21 mouse cellular contexts compared by ENCODE assay signal in genomic region chr10:13970321-13970720, GRCm38 (mm10). TPM values are rescaled to one million over a fixed set of nuclear protein-coding genes. Genes with fewer than 3 reads are reported as not detected.
DNase-seq lines count a peak whose midpoint lies in the region; ATAC-seq and TF ChIP-seq lines count a peak whose summit lies in the region.
"Had no signal": no experiment of that assay in that cellular context is flagged by ENCODE, and none has a peak within 500 bp of the region (broad histone marks: within the 10 kb centered on the region; RNA-seq: fewer than 3 reads in every experiment).

No protein-coding gene starts in this region.

- 83% methylated on average over 3 of the region's 3 CpGs for WGBS in forebrain, embryonic 16.5 days
- WGBS in forebrain, embryonic 11.5 days = 80% methylated on average over 3 of the region's 3 CpGs
- 9% methylated on average over 3 of the region's 3 CpGs for WGBS in thymus, adult 2 months
- 70% methylated on average over 3 of the region's 3 CpGs for WGBS in heart, embryonic 12.5 days

- no peak for TF ChIP-seq CTCF in thymus, adult 2 months (IDR thresholded peaks at IDR 0.05; ENCODE audit: borderline replicate concordance, control insufficient read depth, extremely low read depth, insufficient read depth, low read length, poor library complexity)

- peaks cover 68% of the 10 kb centered on the region for H3K79me2 ChIP-seq in myocyte (ENCODE audit: control insufficient read depth, insufficient read depth)

- H3K9ac ChIP-seq in forebrain, embryonic 16.5 days (replicated peaks; ENCODE audit: low read depth, low read length) = no peak overlapping the region
- H3K9ac ChIP-seq in forebrain, embryonic 11.5 days (ENCODE audit: low read length) = no peak overlapping the region
- no peak overlapping the region for H3K9ac ChIP-seq in heart, embryonic 12.5 days
- H3K9ac ChIP-seq: hindbrain, embryonic 14.5 days had no signal

- ATAC-seq in forebrain, embryonic 16.5 days = no peak
- no peak for ATAC-seq in forebrain, embryonic 11.5 days (replicated peaks; ENCODE audit: low FRiP score)
- no peak for ATAC-seq in heart, embryonic 12.5 days (ENCODE audit: insufficient number of reproducible peaks, low FRiP score)
- ATAC-seq: intestine, embryonic 16.5 days had no signal

- H3K27ac ChIP-seq in forebrain, embryonic 16.5 days (ENCODE audit: low read length) = no peak overlapping the region
- no peak overlapping the region for H3K27ac ChIP-seq in forebrain, embryonic 11.5 days (ENCODE audit: low read depth, low read length)
- H3K27ac ChIP-seq in thymus, adult 2 months (ENCODE audit: control insufficient read depth, insufficient read depth, low read length) = peak overlapping the region; percentile 42
- H3K27ac ChIP-seq in heart, embryonic 12.5 days (ENCODE audit: poor library complexity, severe bottlenecking) = no peak overlapping the region
- H3K27ac ChIP-seq: heart, adult 2 months; hindbrain, embryonic 10.5 days; hindbrain, embryonic 14.5 days had no signal

- H3K27me3 ChIP-seq in forebrain, embryonic 16.5 days (replicated peaks; ENCODE audit: control insufficient read depth, insufficient read depth, low read length) = no peaks in the 10 kb centered on the region
- H3K27me3 ChIP-seq in forebrain, embryonic 11.5 days (ENCODE audit: control insufficient read depth, insufficient read depth, low read length) = no peaks in the 10 kb centered on the region
- no peaks in the 10 kb centered on the region for H3K27me3 ChIP-seq in thymus, adult 2 months (ENCODE audit: control insufficient read depth, insufficient read depth, low read length)
- H3K27me3 ChIP-seq in myocyte (ENCODE audit: control insufficient read depth, insufficient read depth, insufficient read length) = no peaks in the 10 kb centered on the region
- no peaks in the 10 kb centered on the region for H3K27me3 ChIP-seq in heart, embryonic 12.5 days (replicated peaks)

- no peak for TF ChIP-seq POLR2A in thymus, adult 2 months (IDR thresholded peaks at IDR 0.05; ENCODE audit: control insufficient read depth, extremely low read depth, insufficient read depth, low read length, poor library complexity)
- TF ChIP-seq POLR2A in myocyte (IDR thresholded peaks at IDR 0.05; ENCODE audit: insufficient read length, low read depth) = no peak

- H3ac ChIP-seq in myocyte (ENCODE audit: control insufficient read depth, insufficient read length) = no peak overlapping the region

- no peak for DNase-seq in forebrain, embryonic 11.5 days (ENCODE audit: low spot score)
- DNase-seq in thymus, adult 2 months = no peak
- no peak for DNase-seq in thymus, adult 18-20 months
- peak; percentile 66 for DNase-seq in CD4-positive helper T cell, adult 2 months (ENCODE audit: low read depth, low spot score)
- DNase-seq in adrenal gland, adult 18-20 months (ENCODE audit: low spot score in 2 of 2) = no peak
- DNase-seq: adrenal gland, postnatal 14 days; B cell, adult 2 months; cerebellum, adult 11-12 months; cerebellum, adult 9-10 months; cerebellum, postnatal 25 days; gastrocnemius, postnatal 10 days; heart, adult 2 months; kidney, adult 2 months had no signal

- peaks cover 24% of the 10 kb centered on the region for H3K4me1 ChIP-seq in forebrain, embryonic 16.5 days (replicated peaks; ENCODE audit: control insufficient read depth, insufficient read depth, low read length)
- H3K4me1 ChIP-seq in forebrain, embryonic 11.5 days (replicated peaks; ENCODE audit: control insufficient read depth, insufficient read depth, low read length) = no peaks in the 10 kb centered on the region
- H3K4me1 ChIP-seq in thymus, adult 2 months (replicated peaks; ENCODE audit: control insufficient read depth, insufficient read depth, low read length) = peaks cover 9% of the 10 kb centered on the region
- H3K4me1 ChIP-seq in heart, embryonic 12.5 days (replicated peaks) = peaks cover 17% of the 10 kb centered on the region

- H3K36me3 ChIP-seq in forebrain, embryonic 16.5 days (ENCODE audit: control insufficient read depth, insufficient read depth) = no peaks in the 10 kb centered on the region
- no peaks in the 10 kb centered on the region for H3K36me3 ChIP-seq in forebrain, embryonic 11.5 days (ENCODE audit: control insufficient read depth, insufficient read depth, low read length)
- no peaks in the 10 kb centered on the region for H3K36me3 ChIP-seq in thymus, adult 2 months (ENCODE audit: control insufficient read depth, insufficient read depth, low read length)
- no peaks in the 10 kb centered on the region for H3K36me3 ChIP-seq in myocyte (ENCODE audit: control insufficient read depth, insufficient read depth)
- no peaks in the 10 kb centered on the region for H3K36me3 ChIP-seq in heart, embryonic 12.5 days
- H3K36me3 ChIP-seq: G1E; hindbrain, embryonic 10.5 days had no signal

- H3K4me3 ChIP-seq in forebrain, embryonic 16.5 days (replicated peaks; ENCODE audit: low read length) = no peak overlapping the region
- no peak overlapping the region for H3K4me3 ChIP-seq in forebrain, embryonic 11.5 days (ENCODE audit: low read depth, low read length)
- no peak overlapping the region for H3K4me3 ChIP-seq in thymus, adult 2 months (ENCODE audit: control insufficient read depth, insufficient read depth, low read length)
- no peak overlapping the region for H3K4me3 ChIP-seq in myocyte
- no peak overlapping the region for H3K4me3 ChIP-seq in heart, embryonic 12.5 days
- H3K4me3 ChIP-seq: heart, adult 2 months; hindbrain, embryonic 10.5 days had no signal

- peak overlapping the region; percentile 32 for H3K4me2 ChIP-seq in forebrain, embryonic 16.5 days (ENCODE audit: low read length)
- H3K4me2 ChIP-seq in forebrain, embryonic 11.5 days (ENCODE audit: low read depth, low read length, severe bottlenecking) = no peak overlapping the region
- peak overlapping the region; percentile 35 for H3K4me2 ChIP-seq in myocyte (ENCODE audit: low read depth)
- H3K4me2 ChIP-seq in heart, embryonic 12.5 days = no peak overlapping the region
- H3K4me2 ChIP-seq: heart, embryonic 11.5 days; hindbrain, embryonic 14.5 days had no signal

- H3K9me3 ChIP-seq in forebrain, embryonic 16.5 days (ENCODE audit: control insufficient read depth, low read length) = no peaks in the 10 kb centered on the region
- no peaks in the 10 kb centered on the region for H3K9me3 ChIP-seq in forebrain, embryonic 11.5 days (ENCODE audit: control insufficient read depth, low read length)
- no peaks in the 10 kb centered on the region for H3K9me3 ChIP-seq in heart, embryonic 12.5 days (replicated peaks)
- H3K9me3 ChIP-seq: hindbrain, embryonic 10.5 days had no signal

TF ChIP-seq in myocyte, 11 proteins besides CTCF, POLR2A, EP300 and RAD21:
- TF ChIP-seq SRF (IDR thresholded peaks at IDR 0.05; ENCODE audit: control insufficient read depth, insufficient read length, low read depth) (no peak), CEBPB (IDR thresholded peaks at IDR 0.05; ENCODE audit: insufficient read depth, poor library complexity, severe bottlenecking) (no peak), TCF12 (IDR thresholded peaks at IDR 0.05; ENCODE audit: insufficient read depth, poor library complexity, severe bottlenecking) (no peak), MYOG (IDR thresholded peaks at IDR 0.05; ENCODE audit: control insufficient read depth in 1 of 3, insufficient read depth in 1 of 3, insufficient read length in 2 of 3, low read depth in 2 of 3) (no peak), MYOD1 (IDR thresholded peaks at IDR 0.05; ENCODE audit: control insufficient read depth in 1 of 3, insufficient read length in 2 of 3, low read depth in 2 of 3) (no peak)

RNA-seq across cellular contexts. Expression of gene Hivep2, which starts 4.4 kb away (rescaled TPM):
- 31.0 and 36.3 TPM in 2 replicates for polyA plus RNA-seq in forebrain, embryonic 16.5 days (2015; fragmentation: Nextera tagmentation; extraction: Ambion mirVana)
- polyA plus RNA-seq in forebrain, embryonic 11.5 days (2014; fragmentation: Nextera tagmentation; extraction: Ambion mirVana) = 3.6 and 4.7 TPM in 2 replicates
- polyA plus RNA-seq in thymus, adult 2 months (2012; rRNA removed) = 26.4 and 32.0 TPM in 2 replicates
- 9.6 TPM for polyA plus RNA-seq in myocyte (2012; fragmentation: generic; extraction: Trizol)
- 5.3 and 5.8 TPM in 2 replicates for polyA plus RNA-seq in heart, embryonic 12.5 days (2016; fragmentation: Nextera tagmentation; extraction: Ambion mirVana)
- 10 to 100 TPM; 24.1 to 35.6 TPM for total RNA-seq in adrenal gland, adult 18-20 months (2021)
- polyA plus RNA-seq: G1E had no signal

Comparison
In these comparisons a context has a peak if more than half of its experiments do, and no peak if none do; other contexts are left out.
1. H3K4me2 ChIP-seq: peak in forebrain, embryonic 16.5 days (single experiment) and myocyte (single experiment); none in forebrain, embryonic 11.5 days (single experiment) and heart, embryonic 12.5 days (single experiment).